Mouse (Mus musculus): ENCODE results near the gene Cckbr. TPM values are rescaled to one million over a fixed set of nuclear protein-coding genes. Genes with fewer than 3 reads are reported as not detected.
"Not testable (repeated sequence)": the region's sequence is repeated elsewhere in the genome, so short reads cannot be mapped to it uniquely, and the experiment has no call there.

Gene Cckbr
- polyA plus RNA-seq, 1 experiment from 2014 or later = not detected

DNA sequence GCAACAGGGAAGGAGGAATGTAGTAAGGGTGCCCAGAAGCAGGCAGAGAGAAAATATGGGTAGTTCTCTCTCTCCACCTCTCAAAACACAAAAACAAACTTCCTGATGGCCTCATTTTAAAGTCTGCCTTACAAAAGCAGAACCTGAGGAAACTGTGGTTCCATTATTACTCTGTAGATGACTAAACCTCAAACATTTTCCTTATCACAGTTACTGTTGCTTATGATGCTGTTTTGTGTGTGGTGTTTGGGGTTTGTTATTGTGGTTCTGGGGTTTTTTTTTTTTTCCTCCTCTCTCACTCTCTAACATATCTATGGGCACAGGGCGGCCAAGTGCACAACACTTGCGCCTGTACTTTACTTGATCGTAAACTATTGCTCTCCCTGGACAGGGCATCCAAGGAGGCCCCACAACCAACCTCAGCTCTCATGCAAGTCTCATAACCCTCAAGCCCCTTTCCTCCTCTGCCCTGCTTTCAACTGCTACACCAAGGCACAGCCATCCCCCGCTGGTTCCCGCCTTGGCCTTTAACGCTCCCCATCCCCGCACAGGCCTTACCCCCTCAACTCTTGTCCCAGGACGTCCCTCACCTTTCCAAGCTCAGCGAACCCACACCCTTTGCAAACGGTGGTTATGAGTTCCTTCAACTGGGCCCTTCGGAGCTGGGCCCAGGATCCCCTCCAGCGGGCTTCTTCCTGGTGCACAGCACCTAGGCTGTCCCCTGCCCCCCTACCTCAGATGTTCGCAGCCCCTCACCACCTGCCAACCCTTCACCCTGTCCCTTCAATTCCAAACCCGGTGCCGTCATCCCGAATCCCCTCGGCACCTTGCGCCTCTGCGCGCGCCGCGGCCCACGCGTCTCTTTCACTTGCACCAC, 26.2 kb upstream of the Cckbr start:
- Histone ChIP-seq H3K27me3 (ENCODE audit: control insufficient read depth, insufficient read depth, low read length) (no peaks in the 10 kb centered on the region), H3K36me3 (ENCODE audit: control insufficient read depth, insufficient read depth, low read length) (peaks cover 6% of the 10 kb centered on the region; the same call in 1 of the 2 replicates), H3K4me2 (ENCODE audit: low read length) (peak overlapping the region; percentile 83), H3K4me3 (ENCODE audit: control insufficient read depth in 1 of 2, insufficient read depth in 1 of 2, low read depth in 1 of 2, low read length in 2 of 2) (peak overlapping the region; percentile 67 to 75), H3K27ac (replicated peaks in 1 of 2; ENCODE audit: control insufficient read depth in 1 of 2, insufficient read depth in 1 of 2, low read depth in 2 of 2, low read length in 2 of 2) (peak overlapping the region; percentile 30 to 63; a peak in 3 of 4 replicates), H3K9ac (ENCODE audit: low read length) (peak overlapping the region; percentile 88), H3K9me3 (ENCODE audit: control insufficient read depth, low read length) (no peaks in the 10 kb centered on the region), H3K4me1 (ENCODE audit: control insufficient read depth in 2 of 2, insufficient read depth in 2 of 2, low read length in 2 of 2) (peaks cover 0 to 12% of the 10 kb centered on the region in 2 experiments; a peak in 3 of 4 replicates)
- ATAC-seq (ENCODE audit: insufficient number of reproducible peaks, insufficient read depth, low FRiP score, low read depth) = 0 out of 2 replicates have a peak, but pooled peaks have one; percentile 0
- WGBS = 2% methylated on average over 25 of the region's 25 CpGs

DNA sequence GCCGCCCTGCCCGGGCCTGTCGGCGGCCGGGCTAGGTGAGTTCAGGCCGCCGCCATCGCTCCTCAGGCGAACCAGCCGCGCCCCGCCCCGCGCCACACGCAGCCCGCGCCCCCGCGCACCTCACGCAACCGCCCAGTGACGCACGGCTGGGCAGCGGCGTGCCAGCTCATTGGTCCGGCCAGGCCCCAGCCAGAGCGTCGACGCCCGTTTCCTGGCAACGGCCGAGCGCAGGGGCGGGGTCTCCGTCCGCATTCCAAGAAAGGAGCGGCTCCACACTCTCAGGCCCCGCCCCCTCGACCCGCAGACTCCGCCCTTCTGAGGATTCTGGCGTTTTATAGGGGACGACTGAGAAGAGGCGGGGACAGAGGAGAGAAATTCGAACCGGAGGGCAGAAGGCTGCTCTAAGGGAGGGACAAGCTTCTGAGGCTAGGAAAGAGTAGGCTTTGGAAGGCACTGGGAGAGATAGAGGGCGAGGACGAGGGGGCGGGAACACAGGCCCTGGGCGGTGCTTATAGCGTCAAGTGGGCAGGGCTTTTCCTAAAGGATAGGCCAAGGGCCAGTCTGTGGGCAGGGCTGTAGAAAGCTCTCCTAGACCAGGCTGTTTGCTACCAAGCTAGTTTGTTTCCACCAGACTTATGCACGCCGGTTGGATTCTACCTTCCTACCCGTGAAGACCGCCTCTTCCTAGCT, 25.5 kb upstream of the Cckbr start, which contains the start of gene Fam160a2:
TSS of gene Fam160a2 (minus strand) at position 120 of the 690 bp plus-strand sequence.
- Histone ChIP-seq H3K4me3 (ENCODE audit: control insufficient read depth in 1 of 2, insufficient read depth in 1 of 2, low read depth in 1 of 2, low read length in 2 of 2) (peak within 1 kb of the TSS; percentile 67 to 75), H3K27me3 (ENCODE audit: control insufficient read depth, insufficient read depth, low read length) (no peaks in the 10 kb centered on the region), H3K27ac (replicated peaks in 1 of 2; ENCODE audit: control insufficient read depth in 1 of 2, insufficient read depth in 1 of 2, low read depth in 2 of 2, low read length in 2 of 2) (peak within 1 kb of the TSS; percentile 90 to 91), H3K9ac (ENCODE audit: low read length) (peak within 1 kb of the TSS; percentile 88), H3K4me1 (ENCODE audit: control insufficient read depth in 2 of 2, insufficient read depth in 2 of 2, low read length in 2 of 2) (peaks cover 0 to 12% of the 10 kb centered on the region in 2 experiments; a peak in 3 of 4 replicates), H3K36me3 (ENCODE audit: control insufficient read depth, insufficient read depth, low read length) (peaks cover 6% of the 10 kb centered on the region; the same call in 1 of the 2 replicates), H3K4me2 (ENCODE audit: low read length) (peak within 1 kb of the TSS; percentile 83), H3K9me3 (ENCODE audit: control insufficient read depth, low read length) (no peaks in the 10 kb centered on the region)
- peak; percentile 99 for ATAC-seq (ENCODE audit: insufficient number of reproducible peaks, insufficient read depth, low FRiP score, low read depth)
- WGBS = under 1% methylated on average over 47 of the region's 55 CpGs

DNA sequence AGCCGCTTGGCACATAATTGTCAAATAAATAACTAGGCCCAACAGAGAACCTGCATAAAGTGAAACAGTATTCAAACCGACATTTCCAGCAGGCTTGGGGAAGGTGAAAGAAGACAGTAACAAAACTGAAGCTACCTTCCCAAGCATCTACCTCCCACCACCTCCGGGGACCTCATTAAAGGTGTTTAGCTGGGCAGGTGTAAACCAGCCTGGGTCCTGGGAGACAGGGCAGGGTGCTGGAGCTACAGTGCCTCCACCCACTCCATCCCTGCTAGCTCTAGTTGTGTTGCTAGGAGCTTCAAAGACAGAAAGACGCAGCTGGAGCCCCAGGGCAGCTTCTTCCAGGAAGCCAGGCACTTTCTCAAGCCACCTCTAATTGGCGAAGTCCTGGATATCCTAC, 21.3 kb upstream of the Cckbr start, which contains the start of gene Cnga4:
TSS of gene Cnga4 (plus strand) at position 301 of the 400 bp plus-strand sequence.
- no peak within 1 kb of the TSS for H3K4me3 ChIP-seq (ENCODE audit: control insufficient read depth in 1 of 2, insufficient read depth in 1 of 2, low read depth in 1 of 2, low read length in 2 of 2)
- H3K4me1 ChIP-seq (ENCODE audit: control insufficient read depth in 2 of 2, insufficient read depth in 2 of 2, low read length in 2 of 2) = peaks cover 0 to 2% of the 10 kb centered on the region in 2 experiments; a peak in 2 of 4 replicates
- no peak for ATAC-seq (ENCODE audit: insufficient number of reproducible peaks, insufficient read depth, low FRiP score, low read depth)
- no peaks in the 10 kb centered on the region for H3K36me3 ChIP-seq (ENCODE audit: control insufficient read depth, insufficient read depth, low read length)
- WGBS = 67% methylated on average over 5 of the region's 5 CpGs
- no peaks in the 10 kb centered on the region for H3K9me3 ChIP-seq (ENCODE audit: control insufficient read depth, low read length)
- H3K9ac ChIP-seq (ENCODE audit: low read length) = no peak within 1 kb of the TSS
- H3K27me3 ChIP-seq (ENCODE audit: control insufficient read depth, insufficient read depth, low read length) = no peaks in the 10 kb centered on the region
- H3K27ac ChIP-seq (replicated peaks in 1 of 2; ENCODE audit: control insufficient read depth in 1 of 2, insufficient read depth in 1 of 2, low read depth in 2 of 2, low read length in 2 of 2) = no peak within 1 kb of the TSS
- no peak within 1 kb of the TSS for H3K4me2 ChIP-seq (ENCODE audit: low read length)

DNA sequence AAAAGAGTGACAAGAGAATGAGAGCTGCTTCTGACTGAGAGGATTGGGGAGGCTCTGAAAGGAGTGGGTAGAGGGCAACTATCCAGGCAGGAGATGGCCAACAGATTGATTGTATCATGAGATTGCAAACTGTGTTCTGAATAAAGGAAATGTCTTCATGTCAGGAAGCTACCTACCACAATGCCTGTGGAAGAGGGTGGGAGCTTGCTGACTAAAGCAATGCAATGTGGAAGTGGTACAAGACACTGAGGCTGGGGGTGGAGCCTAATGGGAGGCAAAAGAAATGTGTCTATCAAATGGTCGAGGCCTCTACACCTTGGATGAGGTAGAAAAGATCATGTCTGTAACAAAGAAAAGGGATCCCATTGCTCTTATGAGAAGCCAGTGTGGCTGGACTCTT, 19.2 kb upstream of the Cckbr start:
- no peaks in the 10 kb centered on the region for H3K9me3 ChIP-seq (ENCODE audit: control insufficient read depth, low read length)
- ATAC-seq (ENCODE audit: insufficient number of reproducible peaks, insufficient read depth, low FRiP score, low read depth) = no peak; the same call in 1 of the 2 replicates
- no peak overlapping the region for H3K27ac ChIP-seq (replicated peaks in 1 of 2; ENCODE audit: control insufficient read depth in 1 of 2, insufficient read depth in 1 of 2, low read depth in 2 of 2, low read length in 2 of 2)
- H3K27me3 ChIP-seq (ENCODE audit: control insufficient read depth, insufficient read depth, low read length) = no peaks in the 10 kb centered on the region
- WGBS = 48% methylated on average over 1 of the region's 1 CpGs
- H3K4me2 ChIP-seq (ENCODE audit: low read length) = no peak overlapping the region
- H3K4me3 ChIP-seq (ENCODE audit: control insufficient read depth in 1 of 2, insufficient read depth in 1 of 2, low read depth in 1 of 2, low read length in 2 of 2) = no peak overlapping the region
- no peak overlapping the region for H3K9ac ChIP-seq (ENCODE audit: low read length)
- no peaks in the 10 kb centered on the region for H3K4me1 ChIP-seq (ENCODE audit: control insufficient read depth in 2 of 2, insufficient read depth in 2 of 2, low read length in 2 of 2)
- H3K36me3 ChIP-seq (ENCODE audit: control insufficient read depth, insufficient read depth, low read length) = no peaks in the 10 kb centered on the region

DNA sequence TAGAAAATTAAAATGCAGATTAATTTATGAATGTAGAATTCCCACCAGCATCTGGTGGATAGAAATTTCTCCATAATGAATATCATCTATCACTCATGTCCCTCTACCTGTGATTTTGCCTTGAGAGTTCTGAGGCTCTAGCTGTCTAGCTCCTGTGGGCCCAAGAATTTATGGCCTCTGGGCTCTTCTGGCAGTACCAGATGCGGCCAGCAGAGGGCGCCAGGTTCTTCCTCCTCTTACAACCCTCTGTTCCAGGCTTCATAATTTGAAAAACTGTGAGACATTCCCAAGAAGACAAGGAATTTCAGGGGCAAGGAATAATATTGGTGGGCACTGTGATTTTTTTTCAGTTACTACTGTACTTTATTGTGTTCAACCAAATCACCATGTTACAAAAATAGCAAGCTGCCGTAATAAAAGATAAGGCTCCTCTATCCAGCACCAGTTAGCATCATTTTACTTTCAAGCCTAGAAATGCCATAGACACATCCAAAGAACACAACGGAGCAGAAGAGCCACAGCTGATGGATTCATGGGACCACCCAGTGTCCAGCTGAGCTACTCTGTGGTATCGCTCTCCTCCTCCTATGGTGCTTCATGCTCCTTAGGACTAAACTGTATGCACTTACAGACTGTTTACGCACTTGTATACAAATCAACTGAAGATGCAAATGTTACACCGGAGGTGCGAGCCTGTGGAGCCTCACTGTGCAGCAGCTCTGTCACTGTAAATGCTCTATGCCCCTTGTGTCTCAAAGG, 13.5 kb upstream of the Cckbr start:
- H3K4me2 ChIP-seq (ENCODE audit: low read length); ATAC-seq (ENCODE audit: insufficient number of reproducible peaks, insufficient read depth, low FRiP score, low read depth); H3K27me3 ChIP-seq (ENCODE audit: control insufficient read depth, insufficient read depth, low read length); H3K4me1 ChIP-seq (ENCODE audit: control insufficient read depth in 2 of 2, insufficient read depth in 2 of 2, low read length in 2 of 2); H3K36me3 ChIP-seq (ENCODE audit: control insufficient read depth, insufficient read depth, low read length); H3K27ac ChIP-seq (replicated peaks in 1 of 2; ENCODE audit: control insufficient read depth in 1 of 2, insufficient read depth in 1 of 2, low read depth in 2 of 2, low read length in 2 of 2); H3K4me3 ChIP-seq (ENCODE audit: control insufficient read depth in 1 of 2, insufficient read depth in 1 of 2, low read depth in 1 of 2, low read length in 2 of 2); H3K9me3 ChIP-seq (ENCODE audit: control insufficient read depth, low read length); H3K9ac ChIP-seq (ENCODE audit: low read length): not testable (repeated sequence)
- 48% methylated on average over 8 of the region's 8 CpGs for WGBS

DNA sequence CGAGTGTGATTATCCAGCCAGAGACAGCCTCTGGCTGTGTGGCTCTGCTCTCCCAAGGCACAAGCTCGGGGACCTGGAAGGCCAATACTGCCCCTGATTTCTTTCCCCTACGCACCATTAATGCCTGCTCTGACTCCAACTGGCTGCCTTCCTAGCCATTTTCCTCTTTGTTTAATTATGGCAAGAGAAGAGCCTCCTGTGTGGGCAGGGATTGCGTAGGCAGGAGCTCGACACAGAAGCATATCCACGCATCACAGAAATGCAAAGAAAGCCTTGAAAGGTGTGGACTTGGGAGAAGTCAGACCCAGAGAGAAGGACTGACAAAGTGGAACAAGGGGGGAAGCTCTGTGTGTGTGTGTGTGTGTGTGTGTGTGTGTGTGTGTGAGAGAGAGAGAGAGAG, 11.1 kb upstream of the Cckbr start:
- H3K9ac ChIP-seq (ENCODE audit: low read length) = no peak overlapping the region
- H3K27me3 ChIP-seq (ENCODE audit: control insufficient read depth, insufficient read depth, low read length) = no peaks in the 10 kb centered on the region
- no peak overlapping the region for H3K4me2 ChIP-seq (ENCODE audit: low read length)
- WGBS = 59% methylated on average over 6 of the region's 6 CpGs
- no peaks in the 10 kb centered on the region for H3K4me1 ChIP-seq (ENCODE audit: control insufficient read depth in 2 of 2, insufficient read depth in 2 of 2, low read length in 2 of 2)
- no peak overlapping the region for H3K27ac ChIP-seq (replicated peaks in 1 of 2; ENCODE audit: control insufficient read depth in 1 of 2, insufficient read depth in 1 of 2, low read depth in 2 of 2, low read length in 2 of 2)
- ATAC-seq (ENCODE audit: insufficient number of reproducible peaks, insufficient read depth, low FRiP score, low read depth) = no peak
- H3K36me3 ChIP-seq (ENCODE audit: control insufficient read depth, insufficient read depth, low read length) = no peaks in the 10 kb centered on the region
- no peak overlapping the region for H3K4me3 ChIP-seq (ENCODE audit: control insufficient read depth in 1 of 2, insufficient read depth in 1 of 2, low read depth in 1 of 2, low read length in 2 of 2)
- no peaks in the 10 kb centered on the region for H3K9me3 ChIP-seq (ENCODE audit: control insufficient read depth, low read length)

DNA sequence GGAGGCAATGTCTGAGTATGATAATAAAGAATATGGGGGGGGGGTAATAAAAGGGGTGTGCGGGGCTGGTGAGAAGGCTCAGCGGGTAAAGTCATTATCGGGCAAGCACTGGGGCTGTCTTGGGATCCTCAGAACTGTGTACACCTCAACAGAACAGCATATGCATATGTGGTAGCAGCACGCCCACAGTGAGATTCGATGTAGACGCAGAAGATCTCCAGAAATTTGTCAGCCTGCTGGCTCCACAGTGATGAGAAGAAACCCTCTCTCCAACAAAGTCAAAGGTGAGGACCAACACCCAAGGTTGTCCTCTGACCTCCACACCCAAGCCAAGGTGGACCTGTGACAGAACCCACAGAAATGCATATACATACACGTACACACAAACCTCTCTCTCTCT, 9.0 kb upstream of the Cckbr start:
- no peak overlapping the region for H3K9ac ChIP-seq (ENCODE audit: low read length)
- H3K4me1 ChIP-seq (ENCODE audit: control insufficient read depth in 2 of 2, insufficient read depth in 2 of 2, low read length in 2 of 2) = no peaks in the 10 kb centered on the region
- no peak overlapping the region for H3K4me3 ChIP-seq (ENCODE audit: control insufficient read depth in 1 of 2, insufficient read depth in 1 of 2, low read depth in 1 of 2, low read length in 2 of 2)
- no peaks in the 10 kb centered on the region for H3K36me3 ChIP-seq (ENCODE audit: control insufficient read depth, insufficient read depth, low read length)
- H3K27me3 ChIP-seq (ENCODE audit: control insufficient read depth, insufficient read depth, low read length) = no peaks in the 10 kb centered on the region
- H3K27ac ChIP-seq (replicated peaks in 1 of 2; ENCODE audit: control insufficient read depth in 1 of 2, insufficient read depth in 1 of 2, low read depth in 2 of 2, low read length in 2 of 2) = no peak overlapping the region
- WGBS = 86% methylated on average over 7 of the region's 7 CpGs
- H3K4me2 ChIP-seq (ENCODE audit: low read length) = no peak overlapping the region
- no peak for ATAC-seq (ENCODE audit: insufficient number of reproducible peaks, insufficient read depth, low FRiP score, low read depth)
- no peaks in the 10 kb centered on the region for H3K9me3 ChIP-seq (ENCODE audit: control insufficient read depth, low read length)
